Mouse (Mus musculus): ENCODE measurements around the gene Prune1. TPM values are rescaled to one million over a fixed set of nuclear protein-coding genes. Genes with fewer than 3 reads are reported as not detected.

Prune1 gene
- 4.0 TPM for polyA plus RNA-seq (2014; fragmentation: Illumina TruSeq; extraction: RNeasy Lipid Tissue Mini Kit (QIAGEN cat#74804); ENCODE audit: low replicate concordance)

GRCm38 (mm10) chr3:95281216-95282126, at the start of gene Prune1, which contains the start of gene Mindy1:
Gene Prune1 (minus strand): TSS chr3:95282076.
Gene Mindy1 (plus strand): TSS chr3:95281345.

GRCm38 (mm10) chr3:95314486-95315093, 32.7 kb upstream of the Prune1 start, which contains the start of gene Cers2:
Gene Cers2 (plus strand): TSS chr3:95314791.

GRCm38 (mm10) chr3:95307100-95307499, 25.2 kb upstream of the Prune1 start, which contains the start of gene Anxa9:
Gene Anxa9 (minus strand): TSS chr3:95307176.

DNA sequence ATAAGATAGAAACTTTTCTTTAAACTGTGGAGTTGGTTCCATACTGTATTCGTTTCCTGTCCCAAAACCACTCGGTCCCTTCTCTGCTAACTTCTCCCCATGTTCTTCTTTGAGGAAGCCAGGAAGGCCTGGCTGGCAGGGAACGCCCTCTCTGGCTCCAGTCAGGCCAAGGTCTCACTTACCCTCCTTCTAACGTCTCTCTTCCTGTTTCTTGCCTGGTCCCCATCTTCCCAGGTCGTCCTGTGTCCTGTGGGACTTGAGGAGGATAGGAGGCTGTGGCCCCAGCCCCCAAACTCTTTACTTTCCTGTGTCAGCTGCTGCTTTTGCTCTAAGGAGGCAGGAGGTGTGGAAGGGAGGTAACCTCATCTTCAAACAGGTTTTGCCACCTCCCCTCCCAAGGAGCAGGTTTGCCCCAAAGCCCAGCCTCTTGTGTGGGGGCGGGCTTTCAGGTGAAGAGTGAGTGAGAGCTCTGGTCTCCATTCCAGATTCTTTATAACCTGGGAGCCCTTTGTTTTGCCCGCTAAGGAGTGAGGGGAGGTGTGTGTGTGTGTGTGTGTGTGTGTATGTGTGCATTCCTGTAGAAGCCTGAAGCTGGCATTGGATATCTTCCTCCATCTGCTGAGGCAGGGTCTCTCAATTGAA, 31.0 kb downstream of the Prune1 start, which contains the start of gene Bnipl:
Bnipl (minus strand) TSS at position 411 of the 642 bp plus-strand sequence.

GRCm38 (mm10) chr3:95241498-95241897, 40.4 kb downstream of the Prune1 start, which contains the start of gene Gm128:
Gene Gm128 (minus strand): TSS chr3:95241598.

DNA sequence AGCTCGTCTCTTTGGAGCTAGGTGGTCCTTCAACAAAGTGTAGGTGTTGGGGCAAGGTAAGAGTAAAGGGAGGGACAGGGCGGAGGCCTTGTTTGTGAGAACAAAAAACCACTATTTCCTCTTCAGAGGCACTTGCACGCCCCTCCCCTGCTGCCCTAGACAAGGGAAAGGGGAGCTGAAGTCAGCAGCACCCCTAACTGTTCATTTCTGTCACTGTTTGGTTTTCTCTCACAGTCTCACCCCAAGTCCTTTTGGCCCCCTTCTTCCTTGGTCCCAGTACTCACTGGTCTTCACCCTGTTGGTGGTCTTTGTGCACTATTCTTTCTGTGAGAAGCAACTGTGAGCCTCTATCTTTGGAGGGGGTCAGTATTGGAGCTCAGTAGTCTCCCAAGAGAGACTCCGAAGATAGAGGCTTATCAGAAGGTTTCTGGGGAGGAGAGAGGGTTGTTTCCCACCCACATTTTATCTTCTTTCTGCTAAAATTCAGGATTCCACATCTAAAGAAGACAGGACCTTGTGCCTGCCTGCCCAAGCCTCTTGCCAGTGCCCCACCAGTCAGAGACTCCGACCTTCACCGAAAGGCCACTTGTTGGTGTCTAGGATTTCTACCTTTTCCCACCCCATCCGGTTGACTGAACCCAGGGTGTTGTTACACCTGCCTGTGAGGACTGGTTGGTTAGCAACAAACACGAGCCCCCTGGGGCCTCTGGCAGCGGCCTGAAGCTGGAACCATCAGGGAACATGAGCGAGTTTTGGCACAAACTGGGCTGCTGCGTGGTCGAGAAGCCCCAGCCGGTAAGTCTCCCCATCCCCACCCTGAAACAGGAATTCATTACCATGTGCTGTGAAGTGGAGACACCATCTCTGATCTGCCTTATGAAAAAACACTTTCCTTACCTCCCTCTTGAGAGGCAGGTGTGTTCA, 50.3 kb downstream of the Prune1 start, which contains the start of gene Mllt11:
Mllt11 (minus strand) TSS at position 874 of the 924 bp plus-strand sequence.

GRCm38 (mm10) chr3:95228148-95228893, 53.6 kb downstream of the Prune1 start, which contains the start of gene Cdc42se1:
Gene Cdc42se1 (plus strand): TSS chr3:95228732.

DNA sequence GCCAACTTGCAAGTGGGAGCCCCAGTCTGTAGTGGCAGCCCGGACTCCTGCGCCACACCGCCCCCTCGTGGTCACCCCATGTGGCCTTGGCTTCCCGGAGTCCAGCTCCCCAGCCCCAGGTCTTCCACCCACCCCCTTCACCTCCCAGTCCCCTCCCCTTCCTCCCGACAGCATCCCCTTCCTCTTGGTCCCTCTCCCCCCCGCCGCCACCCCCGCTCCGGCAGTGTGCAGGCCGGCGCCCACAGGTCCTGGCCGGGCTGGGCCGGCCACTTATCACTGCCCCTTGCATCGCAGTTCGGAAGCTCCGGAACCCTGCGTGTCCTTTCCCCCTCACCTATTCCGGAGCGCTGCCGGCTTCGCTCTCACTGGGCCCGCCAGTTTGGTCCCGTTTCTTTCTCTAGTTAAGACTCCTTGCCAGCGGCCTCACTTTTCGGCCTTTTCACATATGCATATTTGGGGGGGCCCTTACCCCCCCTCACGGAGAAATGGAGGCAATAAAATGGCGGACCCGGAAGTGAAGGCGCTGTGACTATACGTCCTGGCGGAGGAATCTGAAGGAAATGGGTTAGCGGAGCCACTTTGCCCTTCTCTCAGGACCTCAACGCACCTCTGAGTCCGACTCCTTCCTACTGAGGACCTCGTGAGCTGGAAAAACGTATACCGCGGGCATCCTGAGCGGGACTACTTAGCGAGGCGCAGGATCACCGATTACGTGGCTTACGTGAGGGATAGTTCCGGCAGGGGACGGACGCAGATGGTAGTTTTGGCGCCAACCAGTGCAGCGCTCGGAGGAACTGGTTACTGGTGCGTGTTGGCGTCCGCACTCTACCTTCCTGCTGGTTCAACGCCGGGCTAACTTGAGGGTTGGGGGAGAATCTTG, 64.4 kb downstream of the Prune1 start, which contains the start of gene Gabpb2:
Gabpb2 (minus strand) TSS at position 662 of the 880 bp plus-strand sequence.

Other genes with a start within 250 kb of the Prune1 start
- 5.5 TPM for gene Psmd4, start 239.5 kb downstream of the Prune1 start, polyA plus RNA-seq (2014; fragmentation: Illumina TruSeq; extraction: RNeasy Lipid Tissue Mini Kit (QIAGEN cat#74804); ENCODE audit: low replicate concordance)
- 13.7 TPM for gene Pip5k1a, start 175.1 kb downstream of the Prune1 start, polyA plus RNA-seq (2014; fragmentation: Illumina TruSeq; extraction: RNeasy Lipid Tissue Mini Kit (QIAGEN cat#74804); ENCODE audit: low replicate concordance)
- gene Vps72, start 171.1 kb downstream of the Prune1 start, polyA plus RNA-seq (2014; fragmentation: Illumina TruSeq; extraction: RNeasy Lipid Tissue Mini Kit (QIAGEN cat#74804); ENCODE audit: low replicate concordance): 13.3 TPM
- not detected for gene Tmod4, start 157.6 kb downstream of the Prune1 start, polyA plus RNA-seq (2014; fragmentation: Illumina TruSeq; extraction: RNeasy Lipid Tissue Mini Kit (QIAGEN cat#74804); ENCODE audit: low replicate concordance)
- gene Scnm1, start 148.1 kb downstream of the Prune1 start, polyA plus RNA-seq (2014; fragmentation: Illumina TruSeq; extraction: RNeasy Lipid Tissue Mini Kit (QIAGEN cat#74804); ENCODE audit: low replicate concordance): 15.3 TPM
- 1.7 TPM for gene Lysmd1, start 148.0 kb downstream of the Prune1 start, polyA plus RNA-seq (2014; fragmentation: Illumina TruSeq; extraction: RNeasy Lipid Tissue Mini Kit (QIAGEN cat#74804); ENCODE audit: low replicate concordance)
- gene Tnfaip8l2, start 139.7 kb downstream of the Prune1 start, polyA plus RNA-seq (2014; fragmentation: Illumina TruSeq; extraction: RNeasy Lipid Tissue Mini Kit (QIAGEN cat#74804); ENCODE audit: low replicate concordance): not detected
- gene Sema6c, start 121.6 kb downstream of the Prune1 start, polyA plus RNA-seq (2014; fragmentation: Illumina TruSeq; extraction: RNeasy Lipid Tissue Mini Kit (QIAGEN cat#74804); ENCODE audit: low replicate concordance): not detected
- 28.0 TPM for gene Gabpb2, start 64.2 kb downstream of the Prune1 start, polyA plus RNA-seq (2014; fragmentation: Illumina TruSeq; extraction: RNeasy Lipid Tissue Mini Kit (QIAGEN cat#74804); ENCODE audit: low replicate concordance)
- gene Cdc42se1, start 53.3 kb downstream of the Prune1 start, polyA plus RNA-seq (2014; fragmentation: Illumina TruSeq; extraction: RNeasy Lipid Tissue Mini Kit (QIAGEN cat#74804); ENCODE audit: low replicate concordance): 14.9 TPM
- gene Mllt11, start 49.9 kb downstream of the Prune1 start, polyA plus RNA-seq (2014; fragmentation: Illumina TruSeq; extraction: RNeasy Lipid Tissue Mini Kit (QIAGEN cat#74804); ENCODE audit: low replicate concordance): 47.6 TPM
- not detected for gene Gm128, start 40.5 kb downstream of the Prune1 start, polyA plus RNA-seq (2014; fragmentation: Illumina TruSeq; extraction: RNeasy Lipid Tissue Mini Kit (QIAGEN cat#74804); ENCODE audit: low replicate concordance)
- gene Bnipl, start 30.9 kb downstream of the Prune1 start, polyA plus RNA-seq (2014; fragmentation: Illumina TruSeq; extraction: RNeasy Lipid Tissue Mini Kit (QIAGEN cat#74804); ENCODE audit: low replicate concordance): not detected
- 44.0 TPM for gene Mindy1, start 731 bp downstream of the Prune1 start, polyA plus RNA-seq (2014; fragmentation: Illumina TruSeq; extraction: RNeasy Lipid Tissue Mini Kit (QIAGEN cat#74804); ENCODE audit: low replicate concordance)
- 0.22 TPM for gene Anxa9, start 25.1 kb upstream of the Prune1 start, polyA plus RNA-seq (2014; fragmentation: Illumina TruSeq; extraction: RNeasy Lipid Tissue Mini Kit (QIAGEN cat#74804); ENCODE audit: low replicate concordance)
- gene Cers2, start 32.7 kb upstream of the Prune1 start, polyA plus RNA-seq (2014; fragmentation: Illumina TruSeq; extraction: RNeasy Lipid Tissue Mini Kit (QIAGEN cat#74804); ENCODE audit: low replicate concordance): 143 TPM
- gene Setdb1, start 75.1 kb upstream of the Prune1 start, polyA plus RNA-seq (2014; fragmentation: Illumina TruSeq; extraction: RNeasy Lipid Tissue Mini Kit (QIAGEN cat#74804); ENCODE audit: low replicate concordance): 10.7 TPM
- not detected for gene 4930558C23Rik, start 120.8 kb upstream of the Prune1 start, polyA plus RNA-seq (2014; fragmentation: Illumina TruSeq; extraction: RNeasy Lipid Tissue Mini Kit (QIAGEN cat#74804); ENCODE audit: low replicate concordance)
- 38.0 TPM for gene Arnt, start 152.3 kb upstream of the Prune1 start, polyA plus RNA-seq (2014; fragmentation: Illumina TruSeq; extraction: RNeasy Lipid Tissue Mini Kit (QIAGEN cat#74804); ENCODE audit: low replicate concordance)
- 0.93 TPM for gene Ctsk, start 217.2 kb upstream of the Prune1 start, polyA plus RNA-seq (2014; fragmentation: Illumina TruSeq; extraction: RNeasy Lipid Tissue Mini Kit (QIAGEN cat#74804); ENCODE audit: low replicate concordance)
- gene Ctss, start 244.7 kb upstream of the Prune1 start, polyA plus RNA-seq (2014; fragmentation: Illumina TruSeq; extraction: RNeasy Lipid Tissue Mini Kit (QIAGEN cat#74804); ENCODE audit: low replicate concordance): 519 TPM